Mouse (Mus musculus): Measurements from ENCODE around the gene Natd1.

- TF ChIP-seq POLR2A (IDR thresholded peaks at IDR 0.05; ENCODE audit: extremely low read depth, insufficient read depth, low read length) (no peak), CTCF (IDR thresholded peaks at IDR 0.05; ENCODE audit: low read depth, low read length) (no peak)
Observed at GRCm38 (mm10) chr11:60878056-60878612, 36.4 kb downstream of the Natd1 start.

All from liver, adult 2 months (tissue).